Mouse (Mus musculus) spleen, postnatal 10 days (tissue): ENCODE results near the gene Snurf.

Source experiments
- DNase-seq, 2 experiments: peaks; one replicate each; pipeline ENCODE4 v3.0.0; 2021 to 2022; ENCODE audit warnings: low spot score in 2 of 2

Gene Snurf

GRCm38 (mm10) chr7:60004606-60005330 is at the start of gene Snurf, which contains the start of gene Gm38393:
Snurf (minus strand) TSS chr7:60005049.
Gm38393 (minus strand) TSS chr7:60005064.
- DNase-seq = peak; percentile 3 to 26

GRCm38 (mm10) chr7:60047481-60048201 is 42.8 kb upstream of the Snurf start:
- DNase-seq = no peak

- no peak for DNase-seq
These were observed 8.3 kb upstream of the Snurf start for GRCm38 (mm10) chr7:60013186-60013585.

- DNase-seq = no peak
These were observed 3.0 kb upstream of the Snurf start for GRCm38 (mm10) chr7:60007727-60008360.

- no peak for DNase-seq
These were observed 1.4 kb upstream of the Snurf start for GRCm38 (mm10) chr7:60006262-60006661.

- peak in 1 of 2 experiments; percentile 12 for DNase-seq
These were observed 786 bp downstream of the Snurf start for GRCm38 (mm10) chr7:60003921-60004605.

GRCm38 (mm10) chr7:60003006-60003865 is 1.6 kb downstream of the Snurf start:
- DNase-seq = no peak

- no peak for DNase-seq
These were observed 26.2 kb downstream of the Snurf start for GRCm38 (mm10) chr7:59978646-59979045.
